Mouse (Mus musculus): ENCODE measurements around the gene Nsun2. TPM values are rescaled to one million over a fixed set of nuclear protein-coding genes. Genes with fewer than 3 reads are reported as not detected.

The Nsun2 gene
- polyA plus RNA-seq, 1 experiment from 2014 or later, result 115 TPM

- peak overlapping the region; percentile 89 for H3K9ac ChIP-seq (ENCODE audit: low read depth, low read length)
- H3K27ac ChIP-seq (ENCODE audit: low read length), result peak overlapping the region; percentile 94
- peak overlapping the region; percentile 92 for H3K4me2 ChIP-seq (ENCODE audit: low read depth, low read length)
- H3K36me3 ChIP-seq (ENCODE audit: control insufficient read depth, insufficient read depth, low read length), result no peaks in the 10 kb centered on the region
- peak overlapping the region; percentile 92 for H3K4me3 ChIP-seq (ENCODE audit: low read length)
- WGBS, result 2% methylated on average over 9 of the region's 9 CpGs
- peaks cover 34% of the 10 kb centered on the region for H3K4me1 ChIP-seq (ENCODE audit: control insufficient read depth, insufficient read depth, low read length)
- no peaks in the 10 kb centered on the region for H3K9me3 ChIP-seq (ENCODE audit: control insufficient read depth, low read length)
- ATAC-seq, result no peak
- no peaks in the 10 kb centered on the region for H3K27me3 ChIP-seq (replicated peaks; ENCODE audit: control insufficient read depth, insufficient read depth, low read length)
These were observed 597 bp upstream of the Nsun2 start for GRCm38 (mm10) chr13:69532893-69533404.

DNA sequence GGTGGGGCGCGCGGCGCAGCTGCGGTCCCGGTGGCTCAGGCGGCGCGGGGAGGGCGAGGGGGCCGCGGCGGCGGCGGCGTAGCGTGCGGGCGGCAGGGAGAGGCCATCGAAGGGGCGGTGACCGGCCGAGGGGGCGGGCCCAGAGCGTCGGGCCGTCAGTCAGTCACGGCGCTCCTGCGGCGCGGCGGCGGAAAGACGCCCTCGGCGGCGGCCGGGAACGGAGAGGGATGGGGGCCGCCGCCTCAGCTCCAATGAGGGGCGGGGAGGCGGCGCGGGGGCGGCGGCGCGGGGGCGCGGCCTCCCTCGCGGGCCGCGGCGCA lies 748 bp downstream of the Nsun2 start, which contains the start of gene Tent4a:
Tent4a (minus strand) TSS at position 284 of the 320 bp plus-strand sequence.
- WGBS, result 0% methylated on average over 35 of the region's 57 CpGs

GRCm38 (mm10) chr13:69534654-69535551 lies 1.4 kb downstream of the Nsun2 start:
- peaks cover 33% of the 10 kb centered on the region for H3K4me1 ChIP-seq (ENCODE audit: control insufficient read depth, insufficient read depth, low read length)
- peak overlapping the region; percentile 87 for H3K4me2 ChIP-seq (ENCODE audit: low read depth, low read length)
- peak; percentile 92 for ATAC-seq
- peak overlapping the region; percentile 92 for H3K4me3 ChIP-seq (ENCODE audit: low read length)
- H3K27me3 ChIP-seq (replicated peaks; ENCODE audit: control insufficient read depth, insufficient read depth, low read length), result no peaks in the 10 kb centered on the region
- no peaks in the 10 kb centered on the region for H3K36me3 ChIP-seq (ENCODE audit: control insufficient read depth, insufficient read depth, low read length)
- H3K27ac ChIP-seq (ENCODE audit: low read length), result peak overlapping the region; percentile 95
- H3K9me3 ChIP-seq (ENCODE audit: control insufficient read depth, low read length), result no peaks in the 10 kb centered on the region
- peak overlapping the region; percentile 97 for H3K9ac ChIP-seq (ENCODE audit: low read depth, low read length)
- under 1% methylated on average over 83 of the region's 86 CpGs for WGBS

More for the DNA sequence above, 748 bp downstream of the Nsun2 start, which contains the start of gene Tent4a:
- H3K27me3 ChIP-seq (replicated peaks; ENCODE audit: control insufficient read depth, insufficient read depth, low read length), result no peaks in the 10 kb centered on the region
- H3K4me2 ChIP-seq (ENCODE audit: low read depth, low read length), result peak within 1 kb of the TSS; percentile 92
- peak within 1 kb of the TSS; percentile 97 for H3K9ac ChIP-seq (ENCODE audit: low read depth, low read length)
- H3K27ac ChIP-seq (ENCODE audit: low read length), result peak within 1 kb of the TSS; percentile 95
- peak within 1 kb of the TSS; percentile 92 for H3K4me3 ChIP-seq (ENCODE audit: low read length)
- H3K36me3 ChIP-seq (ENCODE audit: control insufficient read depth, insufficient read depth, low read length), result no peaks in the 10 kb centered on the region
- ATAC-seq, result peak; percentile 87
- peaks cover 33% of the 10 kb centered on the region for H3K4me1 ChIP-seq (ENCODE audit: control insufficient read depth, insufficient read depth, low read length)
- no peaks in the 10 kb centered on the region for H3K9me3 ChIP-seq (ENCODE audit: control insufficient read depth, low read length)

DNA sequence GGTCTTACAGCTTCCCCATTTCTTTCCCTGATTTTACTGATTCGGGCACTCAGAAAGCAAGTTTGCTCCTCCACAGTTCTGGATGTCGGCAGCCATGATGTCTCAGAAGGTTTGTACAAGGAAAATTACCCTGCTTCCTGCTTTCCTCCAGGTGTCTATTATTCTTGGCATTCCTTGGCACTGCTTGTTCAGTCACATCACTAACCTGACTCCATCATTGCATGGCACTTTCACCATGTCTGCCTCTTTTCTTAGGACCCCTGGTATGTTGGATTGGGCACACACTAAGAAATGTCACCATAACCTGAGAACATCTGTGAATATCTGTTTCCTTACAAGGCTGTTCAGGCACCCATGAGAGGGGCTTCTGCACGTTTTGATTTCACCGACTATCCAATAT lies 2.5 kb downstream of the Nsun2 start:
- Histone ChIP-seq H3K27ac (ENCODE audit: low read length) (peak overlapping the region; percentile 95; the same call in 1 of the 2 replicates), H3K4me3 (ENCODE audit: low read length) (peak overlapping the region; percentile 92; the same call in 1 of the 2 replicates), H3K27me3 (replicated peaks; ENCODE audit: control insufficient read depth, insufficient read depth, low read length) (no peaks in the 10 kb centered on the region), H3K4me1 (ENCODE audit: control insufficient read depth, insufficient read depth, low read length) (peaks cover 25% of the 10 kb centered on the region), H3K9me3 (ENCODE audit: control insufficient read depth, low read length) (no peaks in the 10 kb centered on the region), H3K9ac (ENCODE audit: low read depth, low read length) (peak overlapping the region; percentile 97), H3K36me3 (ENCODE audit: control insufficient read depth, insufficient read depth, low read length) (no peaks in the 10 kb centered on the region), H3K4me2 (ENCODE audit: low read depth, low read length) (peak overlapping the region; percentile 87)
- WGBS, result 73% methylated on average over 4 of the region's 4 CpGs
- no peak for ATAC-seq

DNA sequence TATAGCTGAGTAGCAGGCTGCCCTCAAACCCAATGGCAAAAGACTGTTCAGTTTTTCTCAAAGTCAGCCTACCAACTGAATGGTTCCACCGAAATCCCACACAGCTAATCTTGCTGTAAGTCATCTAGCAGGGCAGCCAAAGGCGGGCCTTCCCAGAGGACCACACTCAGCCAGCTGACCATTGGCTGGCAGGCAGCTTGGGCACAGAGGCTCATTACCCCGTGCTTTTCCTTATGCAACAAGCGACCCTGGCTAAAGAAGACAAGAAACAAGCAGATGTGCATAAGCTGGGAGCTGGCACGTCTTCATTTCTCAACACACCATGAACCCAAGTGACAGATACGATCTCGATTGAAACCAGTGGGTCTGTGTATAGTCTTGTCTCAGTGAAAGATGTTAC lies 3.8 kb downstream of the Nsun2 start:
- no peak for ATAC-seq
- Histone ChIP-seq H3K27me3 (replicated peaks; ENCODE audit: control insufficient read depth, insufficient read depth, low read length) (no peaks in the 10 kb centered on the region), H3K36me3 (ENCODE audit: control insufficient read depth, insufficient read depth, low read length) (no peaks in the 10 kb centered on the region), H3K27ac (ENCODE audit: low read length) (no peak overlapping the region), H3K4me2 (ENCODE audit: low read depth, low read length) (no peak overlapping the region), H3K4me1 (ENCODE audit: control insufficient read depth, insufficient read depth, low read length) (peaks cover 14% of the 10 kb centered on the region), H3K4me3 (ENCODE audit: low read length) (no peak overlapping the region), H3K9ac (ENCODE audit: low read depth, low read length) (no peak overlapping the region), H3K9me3 (ENCODE audit: control insufficient read depth, low read length) (no peaks in the 10 kb centered on the region)
- WGBS, result 79% methylated on average over 7 of the region's 7 CpGs

GRCm38 (mm10) chr13:69538327-69538726 lies 4.8 kb downstream of the Nsun2 start:
- no peak overlapping the region for H3K27ac ChIP-seq (ENCODE audit: low read length)
- WGBS, result 38% methylated on average over 4 of the region's 4 CpGs

GRCm38 (mm10) chr13:69541209-69541608 lies 7.7 kb downstream of the Nsun2 start:
- ATAC-seq, result no peak
- no peaks in the 10 kb centered on the region for H3K9me3 ChIP-seq (ENCODE audit: control insufficient read depth, low read length)
- 77% methylated on average over 6 of the region's 6 CpGs for WGBS
- peaks cover 5% of the 10 kb centered on the region; the same call in 1 of the 2 replicates for H3K27me3 ChIP-seq (replicated peaks; ENCODE audit: control insufficient read depth, insufficient read depth, low read length)
- H3K9ac ChIP-seq (ENCODE audit: low read depth, low read length), result no peak overlapping the region
- H3K27ac ChIP-seq (ENCODE audit: low read length), result no peak overlapping the region
- peaks cover 16% of the 10 kb centered on the region; the same call in 1 of the 2 replicates for H3K4me1 ChIP-seq (ENCODE audit: control insufficient read depth, insufficient read depth, low read length)
- H3K4me3 ChIP-seq (ENCODE audit: low read length), result no peak overlapping the region
- H3K4me2 ChIP-seq (ENCODE audit: low read depth, low read length), result no peak overlapping the region
- no peaks in the 10 kb centered on the region for H3K36me3 ChIP-seq (ENCODE audit: control insufficient read depth, insufficient read depth, low read length)

More at GRCm38 (mm10) chr13:69538327-69538726, 4.8 kb downstream of the Nsun2 start:
- H3K4me2 ChIP-seq (ENCODE audit: low read depth, low read length), result no peak overlapping the region
- no peak overlapping the region for H3K4me3 ChIP-seq (ENCODE audit: low read length)
- H3K9ac ChIP-seq (ENCODE audit: low read depth, low read length), result 0 out of 2 replicates have a peak overlapping the region, but pooled peaks have one; percentile 14
- ATAC-seq, result no peak
- peaks cover 20% of the 10 kb centered on the region for H3K4me1 ChIP-seq (ENCODE audit: control insufficient read depth, insufficient read depth, low read length)
- H3K9me3 ChIP-seq (ENCODE audit: control insufficient read depth, low read length), result no peaks in the 10 kb centered on the region
- H3K36me3 ChIP-seq (ENCODE audit: control insufficient read depth, insufficient read depth, low read length), result no peaks in the 10 kb centered on the region
- H3K27me3 ChIP-seq (replicated peaks; ENCODE audit: control insufficient read depth, insufficient read depth, low read length), result no peaks in the 10 kb centered on the region

- Histone ChIP-seq H3K36me3 (ENCODE audit: control insufficient read depth, insufficient read depth, low read length) (no peaks in the 10 kb centered on the region), H3K27me3 (replicated peaks; ENCODE audit: control insufficient read depth, insufficient read depth, low read length) (peaks cover 5% of the 10 kb centered on the region; the same call in 1 of the 2 replicates), H3K9ac (ENCODE audit: low read depth, low read length) (no peak overlapping the region), H3K4me1 (ENCODE audit: control insufficient read depth, insufficient read depth, low read length) (peaks cover 16% of the 10 kb centered on the region; the same call in 1 of the 2 replicates), H3K9me3 (ENCODE audit: control insufficient read depth, low read length) (no peaks in the 10 kb centered on the region), H3K4me2 (ENCODE audit: low read depth, low read length) (no peak overlapping the region), H3K4me3 (ENCODE audit: low read length) (no peak overlapping the region), H3K27ac (ENCODE audit: low read length) (peak overlapping the region; percentile 68; the same call in 1 of the 2 replicates)
- peak; percentile 29 for ATAC-seq
- WGBS, result 49% methylated on average over 10 of the region's 10 CpGs
These were observed 8.2 kb downstream of the Nsun2 start for GRCm38 (mm10) chr13:69541776-69542175.

GRCm38 (mm10) chr13:69542571-69543352 lies 9.2 kb downstream of the Nsun2 start:
- Histone ChIP-seq H3K36me3 (ENCODE audit: control insufficient read depth, insufficient read depth, low read length) (no peaks in the 10 kb centered on the region), H3K9me3 (ENCODE audit: control insufficient read depth, low read length) (no peaks in the 10 kb centered on the region), H3K4me1 (ENCODE audit: control insufficient read depth, insufficient read depth, low read length) (peaks cover 16% of the 10 kb centered on the region; the same call in 1 of the 2 replicates), H3K27me3 (replicated peaks; ENCODE audit: control insufficient read depth, insufficient read depth, low read length) (peaks cover 5% of the 10 kb centered on the region; the same call in 1 of the 2 replicates), H3K4me3 (ENCODE audit: low read length) (no peak overlapping the region), H3K9ac (ENCODE audit: low read depth, low read length) (0 out of 2 replicates have a peak overlapping the region, but pooled peaks have one; percentile 37), H3K27ac (ENCODE audit: low read length) (peak overlapping the region; percentile 68), H3K4me2 (ENCODE audit: low read depth, low read length) (no peak overlapping the region)
- no peak for ATAC-seq
- 44% methylated on average over 17 of the region's 17 CpGs for WGBS
